Mouse (Mus musculus): ENCODE data around the gene Gpr12.

- no peak for TF ChIP-seq CTCF (IDR thresholded peaks at IDR 0.05)
- no peak for TF ChIP-seq EP300 (IDR thresholded peaks at IDR 0.05)
Observed at GRCm38 (mm10) chr5:146585307-146585651, 240 bp upstream of the Gpr12 start.
